Mouse (Mus musculus): ENCODE measurements around the gene Nr2c2ap. TPM values are rescaled to one million over a fixed set of nuclear protein-coding genes. Genes with fewer than 3 reads are reported as not detected.

Nr2c2ap gene
- polyA plus RNA-seq, 1 experiment from 2014 or later = 29.1 TPM

DNA sequence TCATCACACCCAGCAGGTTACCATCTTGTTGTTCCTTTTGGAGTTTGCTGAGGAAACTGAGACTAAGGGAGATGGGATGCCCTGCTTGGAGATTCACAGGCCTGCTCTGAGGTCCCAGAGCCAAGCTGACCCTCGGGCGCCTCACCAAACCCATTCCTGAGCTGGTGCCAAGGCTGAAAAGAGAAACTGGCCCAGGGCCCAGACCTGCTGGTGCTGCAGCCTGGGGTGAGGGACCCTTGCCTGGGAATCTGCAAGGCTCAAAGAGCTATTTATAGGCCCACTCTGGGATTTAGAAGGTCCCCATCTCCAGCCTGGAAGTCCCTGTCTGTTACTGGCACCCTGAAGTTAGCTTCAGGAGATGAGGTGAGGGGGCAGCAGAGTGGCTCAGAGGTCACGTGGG lies 2.7 kb upstream of the Nr2c2ap start:
- 72% methylated on average over 3 of the region's 3 CpGs for WGBS
- no peak for ATAC-seq (ENCODE audit: insufficient number of reproducible peaks, insufficient read depth, low FRiP score, low read depth)
- no peak overlapping the region for H3K27ac ChIP-seq (ENCODE audit: low read length)

DNA sequence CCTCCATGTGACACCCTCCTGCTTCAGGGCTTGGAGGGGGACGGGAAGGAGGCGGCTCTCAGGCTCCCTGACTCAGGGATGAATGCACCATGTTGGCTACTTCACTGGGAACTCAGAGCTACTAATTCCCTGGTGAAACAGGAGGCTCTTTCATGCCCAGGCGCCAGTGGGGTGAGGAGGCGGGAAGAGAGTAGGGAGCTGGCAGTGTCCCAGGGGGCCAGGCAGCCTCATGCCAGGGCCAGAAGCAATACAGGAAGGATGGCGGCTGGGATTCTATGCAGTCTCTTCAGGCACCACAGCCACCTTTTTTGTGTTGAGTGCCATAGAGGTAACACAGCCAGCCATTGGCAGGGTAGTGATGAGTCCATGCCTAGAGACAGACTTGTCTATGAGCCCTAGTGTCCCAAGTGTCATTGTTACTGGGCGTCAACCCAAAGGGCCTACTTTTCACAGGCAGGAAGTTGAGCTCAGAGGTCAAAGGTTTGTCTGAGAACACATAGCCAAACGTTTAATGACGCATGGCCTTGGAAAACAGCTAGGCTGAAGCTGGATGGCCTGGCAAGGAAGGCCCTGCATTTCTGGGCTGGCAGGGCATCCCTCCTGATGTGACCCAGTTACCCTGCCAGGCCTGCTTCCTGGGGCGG lies 1.7 kb upstream of the Nr2c2ap start:
- no peak overlapping the region for H3K4me3 ChIP-seq (ENCODE audit: low read depth, low read length)
- no peaks in the 10 kb centered on the region for H3K9me3 ChIP-seq (ENCODE audit: control insufficient read depth, low read depth, low read length)
- peaks cover 12% of the 10 kb centered on the region for H3K36me3 ChIP-seq (ENCODE audit: control insufficient read depth, insufficient read depth, low read length)
- 67% methylated on average over 9 of the region's 9 CpGs for WGBS
- no peak for ATAC-seq (ENCODE audit: insufficient number of reproducible peaks, insufficient read depth, low FRiP score, low read depth)
- H3K4me1 ChIP-seq (ENCODE audit: control insufficient read depth, insufficient read depth, low read length) = no peaks in the 10 kb centered on the region
- no peak overlapping the region for H3K4me2 ChIP-seq (replicated peaks; ENCODE audit: low read depth, low read length)
- no peaks in the 10 kb centered on the region for H3K27me3 ChIP-seq (ENCODE audit: control insufficient read depth, insufficient read depth, low read length)
- no peak overlapping the region for H3K9ac ChIP-seq (replicated peaks; ENCODE audit: low read depth, low read length)
- H3K27ac ChIP-seq (ENCODE audit: low read length) = no peak overlapping the region; the same call in 1 of the 2 replicates

More for the DNA sequence above, 2.7 kb upstream of the Nr2c2ap start:
- H3K4me1 ChIP-seq (ENCODE audit: control insufficient read depth, insufficient read depth, low read length) = no peaks in the 10 kb centered on the region
- H3K36me3 ChIP-seq (ENCODE audit: control insufficient read depth, insufficient read depth, low read length) = peaks cover 3% of the 10 kb centered on the region; the same call in 1 of the 2 replicates
- H3K4me3 ChIP-seq (ENCODE audit: low read depth, low read length) = no peak overlapping the region
- H3K9ac ChIP-seq (replicated peaks; ENCODE audit: low read depth, low read length) = no peak overlapping the region
- H3K9me3 ChIP-seq (ENCODE audit: control insufficient read depth, low read depth, low read length) = no peaks in the 10 kb centered on the region
- H3K4me2 ChIP-seq (replicated peaks; ENCODE audit: low read depth, low read length) = no peak overlapping the region
- H3K27me3 ChIP-seq (ENCODE audit: control insufficient read depth, insufficient read depth, low read length) = no peaks in the 10 kb centered on the region

DNA sequence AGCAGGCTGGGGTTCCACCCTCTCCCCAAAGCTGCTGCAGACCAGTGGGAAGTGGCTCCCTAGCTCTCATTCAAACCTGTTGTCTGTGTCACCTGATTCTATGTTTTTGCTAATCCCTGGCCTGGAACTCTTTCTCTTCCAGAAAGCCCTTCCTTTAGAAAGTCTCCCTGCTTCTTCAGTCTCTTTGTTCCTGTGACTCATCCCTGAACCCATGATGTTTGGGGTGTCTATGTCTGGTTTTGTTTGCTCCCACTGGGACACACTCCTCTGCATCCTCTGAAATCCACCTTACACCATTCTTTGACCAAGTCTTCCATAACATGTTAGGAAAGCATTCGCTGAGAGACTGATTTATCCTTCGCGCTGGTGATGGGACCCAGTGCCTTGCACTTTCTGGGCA lies 1.1 kb upstream of the Nr2c2ap start:
- H3K9me3 ChIP-seq (ENCODE audit: control insufficient read depth, low read depth, low read length) = no peaks in the 10 kb centered on the region
- no peaks in the 10 kb centered on the region for H3K27me3 ChIP-seq (ENCODE audit: control insufficient read depth, insufficient read depth, low read length)
- H3K4me1 ChIP-seq (ENCODE audit: control insufficient read depth, insufficient read depth, low read length) = no peaks in the 10 kb centered on the region
- H3K27ac ChIP-seq (ENCODE audit: low read length) = no peak overlapping the region
- peaks cover 18% of the 10 kb centered on the region for H3K36me3 ChIP-seq (ENCODE audit: control insufficient read depth, insufficient read depth, low read length)
- 83% methylated on average over 3 of the region's 3 CpGs for WGBS
- no peak overlapping the region for H3K4me2 ChIP-seq (replicated peaks; ENCODE audit: low read depth, low read length)
- H3K9ac ChIP-seq (replicated peaks; ENCODE audit: low read depth, low read length) = no peak overlapping the region
- no peak for ATAC-seq (ENCODE audit: insufficient number of reproducible peaks, insufficient read depth, low FRiP score, low read depth)
- no peak overlapping the region for H3K4me3 ChIP-seq (ENCODE audit: low read depth, low read length)

DNA sequence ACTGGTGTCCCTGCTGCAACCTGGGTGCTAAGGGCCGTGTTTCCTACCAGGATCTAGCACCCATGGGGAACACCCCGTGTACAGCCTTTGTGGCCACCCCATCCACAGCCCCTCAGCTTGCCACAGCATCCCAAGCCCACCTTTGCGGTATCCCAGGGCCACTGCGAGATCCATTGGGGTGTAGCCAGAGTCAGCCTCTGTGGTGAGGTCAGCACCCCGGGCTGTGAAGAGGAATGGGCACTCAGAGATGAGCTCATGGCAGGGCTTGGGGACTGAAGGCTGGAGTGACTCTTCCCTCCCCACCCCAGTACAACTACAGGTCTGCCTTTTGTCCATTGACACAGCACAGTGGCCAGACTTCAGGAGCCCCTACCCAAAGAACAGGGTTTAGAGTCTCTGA lies 3.0 kb downstream of the Nr2c2ap start:
- no peak overlapping the region for H3K4me2 ChIP-seq (replicated peaks; ENCODE audit: low read depth, low read length)
- ATAC-seq (ENCODE audit: insufficient number of reproducible peaks, insufficient read depth, low FRiP score, low read depth) = no peak
- 95% methylated on average over 5 of the region's 5 CpGs for WGBS

DNA sequence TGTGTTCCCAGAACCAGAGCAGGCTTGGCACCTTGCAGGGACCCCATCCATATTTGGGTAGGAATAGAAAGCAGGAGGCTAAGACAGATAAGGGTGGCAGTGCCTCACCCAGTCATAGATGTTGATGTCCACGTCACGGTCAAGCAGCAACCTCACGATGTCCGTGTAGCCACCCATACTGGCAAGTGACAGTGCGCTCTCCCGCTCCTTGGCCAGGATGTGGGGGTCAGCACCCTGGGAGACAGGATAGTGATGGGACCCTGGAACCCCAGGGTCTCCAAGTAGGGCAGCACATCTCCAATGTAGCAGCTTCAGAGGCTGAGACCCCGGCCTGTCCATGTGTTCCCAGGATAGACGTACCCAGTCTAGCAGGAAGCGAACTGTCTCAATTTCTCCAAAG lies 3.8 kb downstream of the Nr2c2ap start:
- WGBS = 90% methylated on average over 9 of the region's 9 CpGs
- Histone ChIP-seq H3K9me3 (ENCODE audit: control insufficient read depth, low read depth, low read length) (no peaks in the 10 kb centered on the region), H3K9ac (replicated peaks; ENCODE audit: low read depth, low read length) (no peak overlapping the region), H3K4me1 (ENCODE audit: control insufficient read depth, insufficient read depth, low read length) (peaks cover 8% of the 10 kb centered on the region), H3K27ac (ENCODE audit: low read length) (no peak overlapping the region), H3K27me3 (ENCODE audit: control insufficient read depth, insufficient read depth, low read length) (no peaks in the 10 kb centered on the region), H3K4me3 (ENCODE audit: low read depth, low read length) (no peak overlapping the region), H3K4me2 (replicated peaks; ENCODE audit: low read depth, low read length) (no peak overlapping the region), H3K36me3 (ENCODE audit: control insufficient read depth, insufficient read depth, low read length) (peaks cover 31% of the 10 kb centered on the region)
- ATAC-seq (ENCODE audit: insufficient number of reproducible peaks, insufficient read depth, low FRiP score, low read depth) = no peak

More for the DNA sequence above, 3.0 kb downstream of the Nr2c2ap start:
- peaks cover 31% of the 10 kb centered on the region for H3K36me3 ChIP-seq (ENCODE audit: control insufficient read depth, insufficient read depth, low read length)
- H3K4me1 ChIP-seq (ENCODE audit: control insufficient read depth, insufficient read depth, low read length) = peaks cover 8% of the 10 kb centered on the region
- no peaks in the 10 kb centered on the region for H3K27me3 ChIP-seq (ENCODE audit: control insufficient read depth, insufficient read depth, low read length)
- H3K9ac ChIP-seq (replicated peaks; ENCODE audit: low read depth, low read length) = no peak overlapping the region
- H3K4me3 ChIP-seq (ENCODE audit: low read depth, low read length) = no peak overlapping the region
- no peaks in the 10 kb centered on the region for H3K9me3 ChIP-seq (ENCODE audit: control insufficient read depth, low read depth, low read length)
- H3K27ac ChIP-seq (ENCODE audit: low read length) = no peak overlapping the region

DNA sequence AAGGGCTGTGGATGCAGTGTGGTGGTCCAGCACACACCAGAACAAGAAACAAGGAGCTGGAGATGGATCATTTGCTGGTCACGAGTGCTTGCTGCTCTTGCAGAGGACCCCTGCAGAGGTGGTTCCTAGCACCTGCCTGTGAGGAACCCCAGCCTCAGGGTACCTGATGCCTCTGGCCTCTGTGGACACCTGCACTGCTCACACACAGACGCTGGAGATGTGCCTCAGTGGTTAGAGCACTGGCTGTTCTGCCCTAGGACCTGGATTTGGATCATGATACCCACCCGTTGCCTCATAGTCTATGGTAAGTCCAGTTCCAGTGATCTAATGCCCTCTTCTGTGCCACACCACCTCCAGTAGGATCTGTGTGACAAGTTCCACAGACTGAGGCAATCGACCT lies 5.5 kb downstream of the Nr2c2ap start:
- Histone ChIP-seq H3K36me3 (ENCODE audit: control insufficient read depth, insufficient read depth, low read length) (peaks cover 31% of the 10 kb centered on the region), H3K4me2 (replicated peaks; ENCODE audit: low read depth, low read length) (no peak overlapping the region), H3K27ac (ENCODE audit: low read length) (no peak overlapping the region), H3K4me1 (ENCODE audit: control insufficient read depth, insufficient read depth, low read length) (peaks cover 19% of the 10 kb centered on the region), H3K9ac (replicated peaks; ENCODE audit: low read depth, low read length) (no peak overlapping the region), H3K9me3 (ENCODE audit: control insufficient read depth, low read depth, low read length) (no peaks in the 10 kb centered on the region), H3K27me3 (ENCODE audit: control insufficient read depth, insufficient read depth, low read length) (no peaks in the 10 kb centered on the region), H3K4me3 (ENCODE audit: low read depth, low read length) (no peak overlapping the region)
- no peak for ATAC-seq (ENCODE audit: insufficient number of reproducible peaks, insufficient read depth, low FRiP score, low read depth)
- 84% methylated on average over 4 of the region's 4 CpGs for WGBS

DNA sequence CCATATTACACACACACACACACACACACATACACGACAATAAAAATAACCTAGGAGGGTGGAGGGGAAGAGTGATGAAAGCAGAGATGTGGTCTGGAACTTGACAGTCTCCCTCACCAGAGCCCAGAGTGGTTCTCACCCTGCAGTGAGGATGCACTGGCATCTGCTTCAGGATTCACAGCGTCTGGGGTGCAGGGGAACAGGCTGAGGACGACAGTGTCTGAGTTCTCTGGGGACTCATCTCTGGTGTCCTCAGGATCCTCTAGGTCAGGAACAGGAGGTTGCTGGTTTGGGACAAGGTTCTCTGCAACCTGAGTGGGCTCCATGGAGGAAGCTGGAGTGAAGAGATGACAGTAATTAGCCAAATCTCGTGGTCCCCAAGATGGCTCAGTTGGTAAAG lies 6.8 kb downstream of the Nr2c2ap start:
- Histone ChIP-seq H3K27ac (ENCODE audit: low read length) (no peak overlapping the region), H3K27me3 (ENCODE audit: control insufficient read depth, insufficient read depth, low read length) (no peaks in the 10 kb centered on the region), H3K4me2 (replicated peaks; ENCODE audit: low read depth, low read length) (peak overlapping the region; percentile 67), H3K36me3 (ENCODE audit: control insufficient read depth, insufficient read depth, low read length) (peaks cover 36% of the 10 kb centered on the region), H3K9ac (replicated peaks; ENCODE audit: low read depth, low read length) (0 out of 2 replicates have a peak overlapping the region, but pooled peaks have one; percentile 39), H3K4me3 (ENCODE audit: low read depth, low read length) (no peak overlapping the region), H3K4me1 (ENCODE audit: control insufficient read depth, insufficient read depth, low read length) (peaks cover 19% of the 10 kb centered on the region), H3K9me3 (ENCODE audit: control insufficient read depth, low read depth, low read length) (no peaks in the 10 kb centered on the region)
- WGBS = 79% methylated on average over 4 of the region's 4 CpGs
- ATAC-seq (ENCODE audit: insufficient number of reproducible peaks, insufficient read depth, low FRiP score, low read depth) = no peak

DNA sequence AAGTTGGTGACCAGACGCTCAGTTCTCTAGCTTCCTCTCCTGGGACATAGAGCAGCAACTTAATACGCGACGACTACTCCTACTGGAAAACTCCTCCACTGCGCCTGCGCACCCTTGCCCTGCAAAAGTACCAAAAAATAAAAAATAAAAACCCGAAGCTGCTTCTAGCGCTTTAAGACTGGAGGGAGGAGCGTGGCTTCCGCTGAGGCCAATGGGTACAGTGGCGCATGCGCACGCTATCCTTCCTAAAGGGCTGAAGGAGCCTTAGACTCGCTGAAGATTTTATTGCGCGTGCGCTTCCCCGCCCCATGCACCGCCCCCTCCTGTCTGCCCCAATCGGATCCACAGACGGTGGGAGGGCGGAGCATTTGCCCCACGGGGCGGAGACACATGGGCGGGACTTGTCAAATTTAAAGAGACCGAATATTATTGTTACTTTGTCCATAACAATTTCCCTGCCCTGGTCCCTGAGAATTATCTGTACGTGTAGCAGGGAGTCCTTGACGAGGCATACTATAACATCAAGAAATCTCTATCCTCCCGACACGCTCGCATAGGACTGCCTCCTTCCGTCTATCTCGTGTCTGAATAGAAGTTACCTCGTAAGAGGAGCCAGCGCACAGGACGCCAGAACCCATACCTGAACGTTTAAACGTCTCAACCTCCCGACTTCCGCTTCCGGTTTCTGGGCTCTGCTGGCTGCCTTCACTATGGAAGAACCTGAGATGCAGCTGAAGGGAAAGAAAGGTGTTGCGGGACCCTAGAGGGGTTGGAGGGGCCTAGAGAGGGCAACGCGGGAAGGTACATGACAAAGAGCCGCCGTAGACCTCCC lies 8.1 kb downstream of the Nr2c2ap start, which contains the start of the genes Rfxank, Borcs8 and Mef2b:
TSS of gene Rfxank (minus strand) at position 129 of the 832 bp plus-strand sequence.
TSS of gene Borcs8 (plus strand) at position 474 of the 832 bp plus-strand sequence.
TSS of gene Mef2b (plus strand) at position 686 of the 832 bp plus-strand sequence.
- peak within 1 kb of the TSS; percentile 49; the same call in 1 of the 2 replicates for H3K27ac ChIP-seq (ENCODE audit: low read length)
- H3K4me2 ChIP-seq (replicated peaks; ENCODE audit: low read depth, low read length) = peak within 1 kb of the TSS; percentile 67
- no peaks in the 10 kb centered on the region for H3K9me3 ChIP-seq (ENCODE audit: control insufficient read depth, low read depth, low read length)
- ATAC-seq (ENCODE audit: insufficient number of reproducible peaks, insufficient read depth, low FRiP score, low read depth) = peak; percentile 97
- H3K27me3 ChIP-seq (ENCODE audit: control insufficient read depth, insufficient read depth, low read length) = no peaks in the 10 kb centered on the region
- WGBS = under 1% methylated on average over 46 of the region's 46 CpGs
- H3K4me1 ChIP-seq (ENCODE audit: control insufficient read depth, insufficient read depth, low read length) = peaks cover 19% of the 10 kb centered on the region
- H3K36me3 ChIP-seq (ENCODE audit: control insufficient read depth, insufficient read depth, low read length) = peaks cover 33% of the 10 kb centered on the region
- peak within 1 kb of the TSS; percentile 63 for H3K4me3 ChIP-seq (ENCODE audit: low read depth, low read length)
- peak within 1 kb of the TSS; percentile 58 for H3K9ac ChIP-seq (replicated peaks; ENCODE audit: low read depth, low read length)
